Mouse (Mus musculus): Measurements from ENCODE around the gene Syt13. TPM values are rescaled to one million over a fixed set of nuclear protein-coding genes. Genes with fewer than 3 reads are reported as not detected.

The Syt13 gene
- total RNA-seq, 4 experiments from 2014 or later, result 1.5 to 3.7 (median 2.8) TPM

Other genes with a start within 250 kb of the Syt13 start
- gene Prdm11, start 131.1 kb downstream of the Syt13 start, total RNA-seq (2022), result 10 to 100 TPM; 49.7 to 97.8 (median 69.9) TPM